Comparison of ENCODE assay signal across 8 mouse cellular contexts in the genomic region with DNA sequence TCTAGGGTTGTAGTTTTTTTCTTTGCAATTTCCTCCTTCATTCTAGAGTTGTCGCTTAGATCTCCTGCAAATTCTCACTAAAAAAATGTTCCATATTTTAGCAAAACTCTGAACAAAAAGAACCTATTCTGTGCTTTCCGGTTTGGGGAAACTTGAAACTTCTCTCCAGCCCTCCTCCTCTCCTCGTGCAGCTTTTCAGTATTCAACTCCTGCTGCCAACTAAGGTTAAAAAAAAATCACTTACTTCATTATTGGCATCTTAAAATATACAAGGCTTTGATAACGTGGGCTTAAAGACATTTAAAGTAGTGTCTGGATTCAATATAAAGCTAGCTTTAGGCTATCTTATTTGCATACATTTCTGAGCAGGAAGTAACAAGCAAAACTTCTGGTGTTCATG. TPM values are rescaled to one million over a fixed set of nuclear protein-coding genes. Genes with fewer than 3 reads are reported as not detected.
DNase-seq lines count a peak whose midpoint lies in the region; ATAC-seq and TF ChIP-seq lines count a peak whose summit lies in the region.

No protein-coding gene starts in this region.

- H3K4me3 ChIP-seq in kidney, postnatal 0 days (replicated peaks; ENCODE audit: low read depth, low read length) = peak overlapping the region; percentile 52
- peak overlapping the region; percentile 58; the same call in 1 of the 2 replicates for H3K4me3 ChIP-seq in cortical plate, adult 2 months (ENCODE audit: insufficient read depth, low read length)
- H3K4me3 ChIP-seq in midbrain, postnatal 0 days (ENCODE audit: low read depth, low read length) = peak overlapping the region; percentile 49

- no peak for TF ChIP-seq CTCF in kidney, postnatal 0 days (IDR thresholded peaks at IDR 0.05; ENCODE audit: low read depth)
- no peak for TF ChIP-seq CTCF in cortical plate, adult 2 months (IDR thresholded peaks at IDR 0.05; ENCODE audit: extremely low read depth, insufficient read depth, low read length)
- no peak for TF ChIP-seq CTCF in midbrain, postnatal 0 days (IDR thresholded peaks at IDR 0.05)

- no peaks in the 10 kb centered on the region for H3K27me3 ChIP-seq in kidney, postnatal 0 days (ENCODE audit: insufficient read depth, low read length)
- no peaks in the 10 kb centered on the region for H3K27me3 ChIP-seq in midbrain, postnatal 0 days (ENCODE audit: insufficient read depth, low read length)

- no peak for ATAC-seq in kidney, postnatal 0 days (replicated peaks; ENCODE audit: low FRiP score, low read depth)
- ATAC-seq in inflammation-experienced regulatory T-cells, adult 6 months = peak; percentile 44
- no peak for ATAC-seq in midbrain, postnatal 0 days (ENCODE audit: low FRiP score)

- WGBS in kidney, postnatal 0 days = 17% methylated on average over 4 of the region's 4 CpGs
- WGBS in midbrain, postnatal 0 days = 21% methylated on average over 4 of the region's 4 CpGs

- H3K27ac ChIP-seq in kidney, postnatal 0 days = peak overlapping the region; percentile 72
- no peak overlapping the region for H3K27ac ChIP-seq in cortical plate, adult 2 months (ENCODE audit: insufficient read depth, low read length)
- no peak overlapping the region for H3K27ac ChIP-seq in midbrain, postnatal 0 days (ENCODE audit: low read depth, low read length)

- H3K4me1 ChIP-seq in kidney, postnatal 0 days (replicated peaks; ENCODE audit: insufficient read depth, low read length) = no peaks in the 10 kb centered on the region
- H3K4me1 ChIP-seq in cortical plate, adult 2 months (ENCODE audit: control insufficient read depth, insufficient read depth, low read length) = no peaks in the 10 kb centered on the region
- no peaks in the 10 kb centered on the region for H3K4me1 ChIP-seq in midbrain, postnatal 0 days (ENCODE audit: insufficient read depth, low read length)

- H3K36me3 ChIP-seq in kidney, postnatal 0 days (ENCODE audit: insufficient read depth, low read length) = no peaks in the 10 kb centered on the region
- H3K36me3 ChIP-seq in midbrain, postnatal 0 days (ENCODE audit: insufficient read depth, low read length) = no peaks in the 10 kb centered on the region

- DNase-seq in kidney, postnatal 0 days (ENCODE audit: low spot score) = no peak
- no peak for DNase-seq in kidney, adult 9 months
- DNase-seq in midbrain, postnatal 0 days (ENCODE audit: low spot score) = peak; percentile 3
- no peak for DNase-seq in right cerebral cortex, adult 18-20 months
- no peak for DNase-seq in layer of hippocampus, adult 8-10 months (ENCODE audit: low spot score in 2 of 2)
- no peak for DNase-seq in frontal cortex, adult 2 months (ENCODE audit: extremely low spot score in 1 of 2, low spot score in 1 of 2)

- no peaks in the 10 kb centered on the region for H3K9me3 ChIP-seq in kidney, postnatal 0 days (replicated peaks; ENCODE audit: low read length)
- H3K9me3 ChIP-seq in midbrain, postnatal 0 days (ENCODE audit: low read length) = no peaks in the 10 kb centered on the region

- TF ChIP-seq POLR2A in cortical plate, adult 2 months (IDR thresholded peaks at IDR 0.05; ENCODE audit: extremely low read depth, insufficient read depth, low read length) = no peak

- H3K9ac ChIP-seq in kidney, postnatal 0 days (ENCODE audit: low read depth, low read length) = 0 out of 2 replicates have a peak overlapping the region, but pooled peaks have one; percentile 40
- 0 out of 2 replicates have a peak overlapping the region, but pooled peaks have one; percentile 51 for H3K9ac ChIP-seq in midbrain, postnatal 0 days (replicated peaks; ENCODE audit: low read length, poor library complexity, severe bottlenecking)

- H3K4me2 ChIP-seq in kidney, postnatal 0 days (ENCODE audit: low read length) = peak overlapping the region; percentile 53
- peak overlapping the region; percentile 41 for H3K4me2 ChIP-seq in midbrain, postnatal 0 days (ENCODE audit: low read depth, low read length, poor library complexity, severe bottlenecking)

RNA-seq across cellular contexts. Expression of a gene that starts 0.4 kb away (rescaled TPM):
- polyA plus RNA-seq in kidney, postnatal 0 days (2015; fragmentation: Nextera tagmentation; extraction: Ambion mirVana) = 57.1 and 69.5 TPM in 2 replicates
- polyA plus RNA-seq in cortical plate, adult 2 months (2012; rRNA removed) = 45.0 and 48.2 TPM in 2 replicates
- polyA plus RNA-seq in inflammation-experienced regulatory T-cells, adult 6 months (2017; shearing (Covaris generic)) = 100 to 1,000 TPM; 188 to 356 (median 243) TPM
- 116 and 142 TPM in 2 replicates for total RNA-seq in midbrain, postnatal 0 days (2014; rRNA removed)
- 125 and 157 TPM in 2 replicates for polyA plus RNA-seq in midbrain, postnatal 0 days (2015; fragmentation: Nextera tagmentation; extraction: Ambion mirVana)
- total RNA-seq in layer of hippocampus, adult 8-10 months (2022) = 100 to 1,000 TPM in 2 of 4 experiments, 10 to 100 TPM in 2; 86.0 to 102 (median 95.1) TPM
- 68.7 and 75.8 TPM in 2 replicates for polyA plus RNA-seq in frontal cortex, adult 2 months (2012; rRNA removed)
